Mouse (Mus musculus): Measurements from ENCODE around the gene Hist1h4a. TPM values are rescaled to one million over a fixed set of nuclear protein-coding genes. Genes with fewer than 3 reads are reported as not detected.
A peak's percentile ranks its signal among the peaks of the same experiment; 100 is the strongest.
"Not testable (repeated sequence)": the region's sequence is repeated elsewhere in the genome, so short reads cannot be mapped to it uniquely, and the experiment has no call there.

The Hist1h4a gene
- polyA plus RNA-seq, 1 experiment, result 3.5 TPM

GRCm38 (mm10) chr13:23749563-23750121, 11.4 kb downstream of the Hist1h4a start:
- no peak overlapping the region for H3K27ac ChIP-seq (ENCODE audit: insufficient read depth, low read length)
- no peaks in the 10 kb centered on the region for H3K27me3 ChIP-seq (ENCODE audit: control insufficient read depth, insufficient read depth, low read length)
- no peak overlapping the region for H3K4me3 ChIP-seq (replicated peaks; ENCODE audit: insufficient read depth, low read depth, low read length)
- TF ChIP-seq POLR2A (IDR thresholded peaks at IDR 0.05; ENCODE audit: borderline replicate concordance, insufficient read depth, low read length), result no peak
- WGBS, result 95% methylated on average over 5 of the region's 5 CpGs
- no peaks in the 10 kb centered on the region for H3K4me1 ChIP-seq (ENCODE audit: control insufficient read depth, insufficient read depth, low read length)
- no peak for DNase-seq

- Histone ChIP-seq H3K27ac (ENCODE audit: insufficient read depth, low read length) (no peak overlapping the region), H3K4me3 (replicated peaks; ENCODE audit: insufficient read depth, low read depth, low read length) (no peak overlapping the region), H3K4me1 (ENCODE audit: control insufficient read depth, insufficient read depth, low read length) (no peaks in the 10 kb centered on the region), H3K27me3 (ENCODE audit: control insufficient read depth, insufficient read depth, low read length) (no peaks in the 10 kb centered on the region)
- TF ChIP-seq POLR2A (IDR thresholded peaks at IDR 0.05; ENCODE audit: borderline replicate concordance, insufficient read depth, low read length) (no peak), CTCF (IDR thresholded peaks at IDR 0.05; ENCODE audit: borderline replicate concordance, insufficient read depth, low read depth, low read length) (no peak)
- WGBS, result 5% methylated on average over 4 of the region's 4 CpGs
- no peak for DNase-seq
Observed at GRCm38 (mm10) chr13:23747892-23748288, 13.1 kb downstream of the Hist1h4a start.

GRCm38 (mm10) chr13:23747081-23747891, 13.7 kb downstream of the Hist1h4a start:
- TF ChIP-seq POLR2A (IDR thresholded peaks at IDR 0.05; ENCODE audit: borderline replicate concordance, insufficient read depth, low read length) (no peak), CTCF (IDR thresholded peaks at IDR 0.05; ENCODE audit: borderline replicate concordance, insufficient read depth, low read depth, low read length) (no peak)
- Histone ChIP-seq H3K27ac (ENCODE audit: insufficient read depth, low read length) (peak overlapping the region; percentile 73), H3K4me1 (ENCODE audit: control insufficient read depth, insufficient read depth, low read length) (no peaks in the 10 kb centered on the region), H3K4me3 (replicated peaks; ENCODE audit: insufficient read depth, low read depth, low read length) (peak overlapping the region; percentile 19), H3K27me3 (ENCODE audit: control insufficient read depth, insufficient read depth, low read length) (no peaks in the 10 kb centered on the region)
- 5% methylated on average over 13 of the region's 13 CpGs for WGBS
- DNase-seq, result no peak

GRCm38 (mm10) chr13:23746201-23747080, 14.6 kb downstream of the Hist1h4a start, which contains the start of gene Hist1h2bb:
Gene Hist1h2bb, plus strand, starts transcription at chr13:23746734.
- Histone ChIP-seq H3K4me3 (replicated peaks; ENCODE audit: insufficient read depth, low read depth, low read length) (peak within 1 kb of the TSS; percentile 58), H3K27ac (ENCODE audit: insufficient read depth, low read length) (peak within 1 kb of the TSS; percentile 86)
- not testable (repeated sequence) for H3K27me3 ChIP-seq (ENCODE audit: control insufficient read depth, insufficient read depth, low read length); H3K4me1 ChIP-seq (ENCODE audit: control insufficient read depth, insufficient read depth, low read length)
- WGBS, result under 1% methylated on average over 48 of the region's 58 CpGs
- peak; percentile 38; the same call in 1 of the 2 replicates for TF ChIP-seq POLR2A (IDR thresholded peaks at IDR 0.05; ENCODE audit: borderline replicate concordance, insufficient read depth, low read length)
- peak; percentile 84 to 93 for DNase-seq

- peak within 1 kb of the TSS; percentile 86 for H3K27ac ChIP-seq (ENCODE audit: insufficient read depth, low read length)
- H3K4me1 ChIP-seq (ENCODE audit: control insufficient read depth, insufficient read depth, low read length), result no peaks in the 10 kb centered on the region
- no peaks in the 10 kb centered on the region for H3K27me3 ChIP-seq (ENCODE audit: control insufficient read depth, insufficient read depth, low read length)
- H3K4me3 ChIP-seq (replicated peaks; ENCODE audit: insufficient read depth, low read depth, low read length), result peak within 1 kb of the TSS; percentile 58
- 1% methylated on average over 28 of the region's 28 CpGs for WGBS
- DNase-seq, result peak; percentile 82
- TF ChIP-seq POLR2A (IDR thresholded peaks at IDR 0.05; ENCODE audit: borderline replicate concordance, insufficient read depth, low read length) (no peak), CTCF (IDR thresholded peaks at IDR 0.05; ENCODE audit: borderline replicate concordance, insufficient read depth, low read depth, low read length) (no peak)
Observed at GRCm38 (mm10) chr13:23745381-23746161, 15.5 kb downstream of the Hist1h4a start, which contains the start of gene Hist1h3c. Gene Hist1h3c, minus strand, starts transcription at chr13:23745602.

- Histone ChIP-seq H3K27ac (ENCODE audit: insufficient read depth, low read length) (no peak overlapping the region), H3K4me3 (replicated peaks; ENCODE audit: insufficient read depth, low read depth, low read length) (no peak overlapping the region), H3K27me3 (ENCODE audit: control insufficient read depth, insufficient read depth, low read length) (no peaks in the 10 kb centered on the region), H3K4me1 (ENCODE audit: control insufficient read depth, insufficient read depth, low read length) (no peaks in the 10 kb centered on the region)
- no peak for TF ChIP-seq POLR2A (IDR thresholded peaks at IDR 0.05; ENCODE audit: borderline replicate concordance, insufficient read depth, low read length)
- no peak for TF ChIP-seq CTCF (IDR thresholded peaks at IDR 0.05; ENCODE audit: borderline replicate concordance, insufficient read depth, low read depth, low read length)
- no peak for DNase-seq
- 5% methylated on average over 22 of the region's 36 CpGs for WGBS
Observed at GRCm38 (mm10) chr13:23744421-23745380, 16.3 kb downstream of the Hist1h4a start.
